Mouse (Mus musculus): ENCODE results near the gene Fermt2.

- TF ChIP-seq CTCF (IDR thresholded peaks at IDR 0.05; ENCODE audit: low read depth) (no peak), EP300 (optimal IDR thresholded peaks at IDR 0.05) (no peak)
These were observed 90.5 kb downstream of the Fermt2 start for GRCm38 (mm10) chr14:45439387-45439786.

All from stomach, postnatal 0 days (tissue).